Mouse (Mus musculus): ENCODE measurements at regions not wholly inside any gene's neighbourhood (a gene's known extent, or its start where the extent isn't known, plus 50 kb on each side); places are given as distances from the start of the nearest gene placed in this dataset.

- Histone ChIP-seq H3K4me2 (replicated peaks; ENCODE audit: low read depth, low read length) (no peak overlapping the region), H3K27me3 (ENCODE audit: control insufficient read depth, insufficient read depth, low read length) (no peaks in the 10 kb centered on the region), H3K9ac (ENCODE audit: low read depth, low read length) (no peak overlapping the region), H3K27ac (ENCODE audit: low read depth, low read length) (no peak overlapping the region), H3K4me3 (ENCODE audit: low read length) (no peak overlapping the region), H3K4me1 (ENCODE audit: control insufficient read depth, insufficient read depth, low read length) (no peaks in the 10 kb centered on the region), H3K36me3 (ENCODE audit: control insufficient read depth, insufficient read depth, low read length) (no peaks in the 10 kb centered on the region), H3K9me3 (ENCODE audit: control insufficient read depth, low read length) (no peaks in the 10 kb centered on the region)
- ATAC-seq (ENCODE audit: low FRiP score, low TSS enrichment): no peak
- WGBS: 20% methylated on average over 4 of the region's 4 CpGs
Observed at GRCm38 (mm10) chr5:4623625-4624024, 134.2 kb downstream of the Fzd1 start.

DNA sequence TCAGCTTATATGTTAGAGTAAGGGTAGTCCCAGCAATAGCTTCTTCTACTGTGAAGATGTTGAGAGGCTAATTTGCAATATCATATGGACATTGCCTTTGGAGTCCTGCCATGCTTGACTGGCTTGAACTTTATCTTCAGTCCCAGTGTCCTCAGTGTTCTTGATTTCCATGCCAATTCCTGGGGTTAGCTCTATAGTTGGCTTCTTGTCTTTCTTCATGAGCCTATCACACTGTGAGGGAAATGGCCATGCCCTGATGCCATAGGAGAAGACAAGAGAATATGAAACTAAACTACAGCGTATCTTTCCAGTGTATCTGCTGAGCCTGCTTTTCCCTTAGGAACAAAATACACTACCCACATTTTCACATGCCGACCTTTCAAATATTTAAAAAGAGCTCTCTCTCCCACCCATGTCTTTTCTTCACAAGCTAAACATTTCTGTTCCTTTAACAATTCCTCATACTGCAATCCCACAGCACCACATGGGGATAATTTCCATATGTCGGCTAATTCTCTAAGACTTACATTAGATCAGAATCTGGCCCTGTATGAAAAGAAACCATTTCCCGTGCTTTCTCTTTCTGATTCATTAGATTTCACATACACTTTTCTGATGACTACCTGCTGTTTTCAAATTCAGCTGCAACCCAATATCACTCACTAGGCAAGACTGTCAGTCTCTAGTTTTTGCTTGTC, 137.2 kb downstream of the Fzd1 start:
- H3K27ac ChIP-seq (ENCODE audit: low read depth, low read length): no peak overlapping the region
- 84% methylated on average over 4 of the region's 4 CpGs for WGBS
- H3K4me2 ChIP-seq (replicated peaks; ENCODE audit: low read depth, low read length): no peak overlapping the region

DNA sequence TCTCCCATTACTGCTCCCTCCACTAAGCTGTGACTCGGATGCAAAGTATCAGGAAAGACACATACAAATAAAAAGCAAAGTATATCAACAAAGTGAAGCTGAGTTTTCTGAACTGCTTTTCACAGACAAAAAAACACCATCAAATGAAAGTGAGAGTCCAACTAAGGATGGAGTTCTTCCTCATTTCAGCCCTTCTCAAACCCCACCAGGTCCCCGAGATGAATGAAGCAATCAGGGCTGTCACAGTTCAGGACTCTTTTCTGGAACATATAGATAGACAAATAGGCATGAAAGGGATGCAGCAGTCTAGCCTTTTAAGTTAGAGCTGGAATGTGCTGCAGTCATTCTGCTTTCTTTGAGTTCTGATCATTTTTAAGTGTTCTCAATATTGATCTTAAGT, 142.6 kb downstream of the Fzd1 start:
- no peak for ATAC-seq (ENCODE audit: low FRiP score, low TSS enrichment)
- H3K4me1 ChIP-seq (ENCODE audit: control insufficient read depth, insufficient read depth, low read length): no peaks in the 10 kb centered on the region
- WGBS: 76% methylated on average over 2 of the region's 2 CpGs

More for the DNA sequence above, 137.2 kb downstream of the Fzd1 start:
- Histone ChIP-seq H3K9ac (ENCODE audit: low read depth, low read length) (no peak overlapping the region), H3K4me3 (ENCODE audit: low read length) (no peak overlapping the region), H3K36me3 (ENCODE audit: control insufficient read depth, insufficient read depth, low read length) (no peaks in the 10 kb centered on the region), H3K27me3 (ENCODE audit: control insufficient read depth, insufficient read depth, low read length) (no peaks in the 10 kb centered on the region), H3K9me3 (ENCODE audit: control insufficient read depth, low read length) (no peaks in the 10 kb centered on the region), H3K4me1 (ENCODE audit: control insufficient read depth, insufficient read depth, low read length) (no peaks in the 10 kb centered on the region)
- ATAC-seq (ENCODE audit: low FRiP score, low TSS enrichment): no peak

DNA sequence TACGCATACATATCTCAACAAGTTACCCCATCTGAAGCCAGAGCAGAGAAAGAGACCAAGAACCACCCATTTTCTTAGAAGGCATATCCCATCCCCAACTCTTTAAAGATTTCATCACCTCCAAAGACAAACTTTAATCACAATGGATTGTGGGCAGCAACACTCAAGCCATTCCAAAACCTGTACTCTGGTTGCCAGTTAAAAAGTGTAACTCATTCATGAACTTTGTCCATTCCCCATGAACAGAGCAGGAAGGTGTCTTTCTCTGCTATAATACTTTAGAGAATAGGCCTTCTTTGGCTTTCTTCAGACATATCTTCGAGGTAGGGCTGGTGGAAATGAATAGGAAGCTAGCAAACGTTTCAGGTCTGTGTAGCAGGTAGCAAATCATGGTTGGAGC, 160.4 kb downstream of the Fzd1 start:
- no peak overlapping the region for H3K4me2 ChIP-seq (replicated peaks; ENCODE audit: low read depth, low read length)
- H3K4me3 ChIP-seq (ENCODE audit: low read length): no peak overlapping the region
- H3K9ac ChIP-seq (ENCODE audit: low read depth, low read length): no peak overlapping the region
- ATAC-seq (ENCODE audit: low FRiP score, low TSS enrichment): no peak
- H3K36me3 ChIP-seq (ENCODE audit: control insufficient read depth, insufficient read depth, low read length): no peaks in the 10 kb centered on the region
- no peaks in the 10 kb centered on the region for H3K9me3 ChIP-seq (ENCODE audit: control insufficient read depth, low read length)
- no peaks in the 10 kb centered on the region for H3K4me1 ChIP-seq (ENCODE audit: control insufficient read depth, insufficient read depth, low read length)
- H3K27ac ChIP-seq (ENCODE audit: low read depth, low read length): no peak overlapping the region
- H3K27me3 ChIP-seq (ENCODE audit: control insufficient read depth, insufficient read depth, low read length): no peaks in the 10 kb centered on the region
- WGBS: 91% methylated on average over 3 of the region's 3 CpGs

More for the DNA sequence above, 142.6 kb downstream of the Fzd1 start:
- Histone ChIP-seq H3K4me2 (replicated peaks; ENCODE audit: low read depth, low read length) (no peak overlapping the region), H3K4me3 (ENCODE audit: low read length) (no peak overlapping the region), H3K9ac (ENCODE audit: low read depth, low read length) (no peak overlapping the region), H3K36me3 (ENCODE audit: control insufficient read depth, insufficient read depth, low read length) (no peaks in the 10 kb centered on the region), H3K27ac (ENCODE audit: low read depth, low read length) (no peak overlapping the region), H3K9me3 (ENCODE audit: control insufficient read depth, low read length) (no peaks in the 10 kb centered on the region), H3K27me3 (ENCODE audit: control insufficient read depth, insufficient read depth, low read length) (no peaks in the 10 kb centered on the region)

- no peak overlapping the region for H3K9ac ChIP-seq (ENCODE audit: low read depth, low read length)
- no peak overlapping the region for H3K4me2 ChIP-seq (replicated peaks; ENCODE audit: low read depth, low read length)
- no peak overlapping the region for H3K4me3 ChIP-seq (ENCODE audit: low read length)
- no peak for ATAC-seq (ENCODE audit: low FRiP score, low TSS enrichment)
- H3K27ac ChIP-seq (ENCODE audit: low read depth, low read length): no peak overlapping the region
- H3K9me3 ChIP-seq (ENCODE audit: control insufficient read depth, low read length): no peaks in the 10 kb centered on the region
- H3K4me1 ChIP-seq (ENCODE audit: control insufficient read depth, insufficient read depth, low read length): no peaks in the 10 kb centered on the region
- WGBS: 54% methylated on average over 2 of the region's 2 CpGs
- H3K27me3 ChIP-seq (ENCODE audit: control insufficient read depth, insufficient read depth, low read length): no peaks in the 10 kb centered on the region
- H3K36me3 ChIP-seq (ENCODE audit: control insufficient read depth, insufficient read depth, low read length): no peaks in the 10 kb centered on the region
Observed at GRCm38 (mm10) chr5:4595010-4595409, 162.8 kb downstream of the Fzd1 start.

DNA sequence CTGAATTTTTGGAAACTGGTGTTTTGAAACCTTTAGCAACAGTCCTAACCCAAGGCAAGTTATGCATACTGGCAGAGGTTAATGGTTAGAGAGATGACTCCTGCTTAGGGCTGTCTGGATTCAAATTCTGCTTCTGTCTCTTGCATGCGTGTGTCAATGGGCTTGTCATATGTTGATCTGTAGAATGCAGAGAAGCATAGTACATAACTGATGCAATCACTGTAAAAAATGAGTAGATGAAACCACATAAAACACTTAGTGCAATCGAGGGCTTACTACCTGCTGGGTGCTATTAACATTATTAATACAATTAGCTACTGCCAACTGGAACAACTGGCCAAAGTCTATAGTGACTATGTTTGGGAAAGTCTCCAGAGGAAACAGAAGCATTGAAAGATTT, 163.3 kb downstream of the Fzd1 start:
- Histone ChIP-seq H3K9ac (ENCODE audit: low read depth, low read length) (no peak overlapping the region), H3K27ac (ENCODE audit: low read depth, low read length) (no peak overlapping the region), H3K9me3 (ENCODE audit: control insufficient read depth, low read length) (no peaks in the 10 kb centered on the region), H3K36me3 (ENCODE audit: control insufficient read depth, insufficient read depth, low read length) (no peaks in the 10 kb centered on the region), H3K4me3 (ENCODE audit: low read length) (no peak overlapping the region), H3K4me1 (ENCODE audit: control insufficient read depth, insufficient read depth, low read length) (no peaks in the 10 kb centered on the region), H3K4me2 (replicated peaks; ENCODE audit: low read depth, low read length) (no peak overlapping the region), H3K27me3 (ENCODE audit: control insufficient read depth, insufficient read depth, low read length) (no peaks in the 10 kb centered on the region)
- 73% methylated on average over 2 of the region's 2 CpGs for WGBS
- no peak for ATAC-seq (ENCODE audit: low FRiP score, low TSS enrichment)

GRCm38 (mm10) chr5:4593638-4594381, 164.0 kb downstream of the Fzd1 start:
- no peaks in the 10 kb centered on the region for H3K9me3 ChIP-seq (ENCODE audit: control insufficient read depth, low read length)
- no peak overlapping the region for H3K9ac ChIP-seq (ENCODE audit: low read depth, low read length)
- no peaks in the 10 kb centered on the region for H3K36me3 ChIP-seq (ENCODE audit: control insufficient read depth, insufficient read depth, low read length)
- H3K4me2 ChIP-seq (replicated peaks; ENCODE audit: low read depth, low read length): no peak overlapping the region
- H3K4me3 ChIP-seq (ENCODE audit: low read length): no peak overlapping the region
- no peak overlapping the region for H3K27ac ChIP-seq (ENCODE audit: low read depth, low read length)
- H3K4me1 ChIP-seq (ENCODE audit: control insufficient read depth, insufficient read depth, low read length): no peaks in the 10 kb centered on the region
- ATAC-seq (ENCODE audit: low FRiP score, low TSS enrichment): no peak
- H3K27me3 ChIP-seq (ENCODE audit: control insufficient read depth, insufficient read depth, low read length): no peaks in the 10 kb centered on the region
- WGBS: 77% methylated on average over 5 of the region's 5 CpGs

DNA sequence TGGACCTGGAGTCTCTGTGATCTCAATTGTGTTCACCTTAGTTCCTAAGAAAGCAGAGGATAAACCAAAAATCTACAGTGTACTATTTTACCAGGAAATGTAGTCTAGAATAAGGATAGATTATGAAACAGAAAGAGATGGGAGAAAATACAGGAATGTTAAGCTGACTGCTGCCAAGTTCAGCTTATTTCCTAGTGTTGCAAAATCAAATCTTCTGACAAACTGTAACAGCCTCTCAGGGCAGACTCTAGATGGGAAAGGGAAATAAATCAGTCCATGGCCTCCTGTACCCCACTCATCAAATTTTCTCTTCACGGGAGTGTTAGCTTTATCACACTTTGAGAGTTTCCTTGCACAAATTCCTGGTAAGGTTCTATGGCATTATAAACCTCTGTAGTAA, 166.1 kb downstream of the Fzd1 start:
- Histone ChIP-seq H3K4me3 (ENCODE audit: low read length) (no peak overlapping the region), H3K27me3 (ENCODE audit: control insufficient read depth, insufficient read depth, low read length) (no peaks in the 10 kb centered on the region), H3K36me3 (ENCODE audit: control insufficient read depth, insufficient read depth, low read length) (no peaks in the 10 kb centered on the region), H3K9ac (ENCODE audit: low read depth, low read length) (no peak overlapping the region), H3K27ac (ENCODE audit: low read depth, low read length) (no peak overlapping the region), H3K4me2 (replicated peaks; ENCODE audit: low read depth, low read length) (no peak overlapping the region), H3K9me3 (ENCODE audit: control insufficient read depth, low read length) (no peaks in the 10 kb centered on the region), H3K4me1 (ENCODE audit: control insufficient read depth, insufficient read depth, low read length) (no peaks in the 10 kb centered on the region)
- WGBS: 71% methylated on average over 1 of the region's 1 CpGs
- no peak for ATAC-seq (ENCODE audit: low FRiP score, low TSS enrichment)

DNA sequence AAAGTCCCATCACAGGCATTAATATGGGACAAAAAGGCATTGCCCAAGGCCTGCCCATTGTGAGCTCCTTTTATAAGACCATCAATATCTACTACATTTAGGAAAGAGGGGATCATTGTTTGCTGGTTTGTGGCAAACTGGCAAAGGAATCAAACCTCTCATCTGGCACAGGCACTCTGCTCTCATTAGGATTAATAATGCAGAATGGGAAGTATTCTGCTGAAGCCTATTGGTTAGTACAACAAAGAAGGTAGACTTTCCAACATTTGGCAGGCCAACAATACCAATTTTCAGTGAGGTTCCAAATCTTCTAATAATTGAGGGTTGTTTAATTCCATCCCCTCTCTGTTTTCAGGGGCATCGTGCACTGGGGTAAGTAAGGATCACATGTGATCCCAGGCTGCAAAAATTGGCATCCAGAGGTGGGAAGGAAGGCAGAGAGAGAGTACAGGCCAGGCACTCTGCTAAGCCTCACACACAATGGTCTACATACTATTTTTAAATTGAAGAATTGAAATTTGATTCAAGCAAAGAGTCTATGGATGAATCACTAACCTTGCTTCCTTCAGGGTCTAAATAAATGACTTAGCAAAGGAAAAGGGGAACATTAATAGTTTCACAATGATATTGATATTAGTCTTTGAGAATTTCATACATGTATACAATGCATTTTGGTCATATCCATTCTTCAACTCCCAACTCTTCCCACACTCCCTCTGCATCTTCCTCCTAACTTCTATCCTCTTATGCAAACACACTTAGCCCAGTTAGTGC, 174.9 kb downstream of the Fzd1 start:
- Histone ChIP-seq H3K4me3 (ENCODE audit: low read length) (no peak overlapping the region), H3K9me3 (ENCODE audit: control insufficient read depth, low read length) (no peaks in the 10 kb centered on the region), H3K27ac (ENCODE audit: low read depth, low read length) (no peak overlapping the region), H3K4me2 (replicated peaks; ENCODE audit: low read depth, low read length) (no peak overlapping the region), H3K9ac (ENCODE audit: low read depth, low read length) (no peak overlapping the region), H3K36me3 (ENCODE audit: control insufficient read depth, insufficient read depth, low read length) (no peaks in the 10 kb centered on the region), H3K27me3 (ENCODE audit: control insufficient read depth, insufficient read depth, low read length) (no peaks in the 10 kb centered on the region), H3K4me1 (ENCODE audit: control insufficient read depth, insufficient read depth, low read length) (no peaks in the 10 kb centered on the region)
- WGBS: 79% methylated on average over 1 of the region's 1 CpGs
- no peak for ATAC-seq (ENCODE audit: low FRiP score, low TSS enrichment)
